Mouse (Mus musculus): ENCODE data around the gene Hoxd11. TPM values are rescaled to one million over a fixed set of nuclear protein-coding genes. Genes with fewer than 3 reads are reported as not detected.

The Hoxd11 gene
- polyA plus RNA-seq, 2 experiments, result 21.4 to 40.0 TPM

- ATAC-seq (ENCODE audit: low FRiP score, low read depth), result no peak
- Histone ChIP-seq H3K36me3 (ENCODE audit: control insufficient read depth, insufficient read depth, low read length) (no peaks in the 10 kb centered on the region), H3K4me3 (replicated peaks; ENCODE audit: low read length) (no peak overlapping the region), H3K9me3 (ENCODE audit: control insufficient read depth, low read length) (no peaks in the 10 kb centered on the region), H3K4me1 (ENCODE audit: control insufficient read depth, insufficient read depth, low read length) (0 out of 2 replicates have a peak, but pooled peaks cover 2% of the 10 kb centered on the region), H3K27me3 (ENCODE audit: control insufficient read depth, insufficient read depth, low read length) (peaks cover 95% of the 10 kb centered on the region), H3K27ac (replicated peaks; ENCODE audit: low read depth, low read length) (no peak overlapping the region), H3K4me2 (replicated peaks; ENCODE audit: low read depth, low read length, severe bottlenecking) (no peak overlapping the region), H3K9ac (ENCODE audit: low read depth, low read length, severe bottlenecking) (no peak overlapping the region)
- 15% methylated on average over 6 of the region's 6 CpGs for WGBS
- no peak for DNase-seq (ENCODE audit: low spot score)
- TF ChIP-seq POLR2A (IDR thresholded peaks at IDR 0.05; ENCODE audit: borderline replicate concordance, extremely low read depth, insufficient read depth, insufficient read length), result no peak
Measured at GRCm38 (mm10) chr2:74721882-74722281, 42.5 kb downstream of the Hoxd11 start.

- no peak overlapping the region for H3K9ac ChIP-seq (ENCODE audit: low read depth, low read length, severe bottlenecking)
- H3K4me2 ChIP-seq (replicated peaks; ENCODE audit: low read depth, low read length, severe bottlenecking), result no peak overlapping the region
- no peaks in the 10 kb centered on the region for H3K9me3 ChIP-seq (ENCODE audit: control insufficient read depth, low read length)
- ATAC-seq (ENCODE audit: low FRiP score, low read depth) (no peak), DNase-seq (ENCODE audit: low spot score) (no peak)
- 22% methylated on average over 8 of the region's 8 CpGs for WGBS
- H3K4me3 ChIP-seq (replicated peaks; ENCODE audit: low read length), result no peak overlapping the region
- H3K4me1 ChIP-seq (ENCODE audit: control insufficient read depth, insufficient read depth, low read length), result peaks cover 11% of the 10 kb centered on the region
- H3K27ac ChIP-seq (replicated peaks; ENCODE audit: low read depth, low read length), result no peak overlapping the region
- no peak for TF ChIP-seq POLR2A (IDR thresholded peaks at IDR 0.05; ENCODE audit: borderline replicate concordance, extremely low read depth, insufficient read depth, insufficient read length)
- H3K27me3 ChIP-seq (ENCODE audit: control insufficient read depth, insufficient read depth, low read length), result peaks cover 95% of the 10 kb centered on the region
- no peaks in the 10 kb centered on the region for H3K36me3 ChIP-seq (ENCODE audit: control insufficient read depth, insufficient read depth, low read length)
Measured at GRCm38 (mm10) chr2:74722949-74723348, 43.6 kb downstream of the Hoxd11 start.

DNA sequence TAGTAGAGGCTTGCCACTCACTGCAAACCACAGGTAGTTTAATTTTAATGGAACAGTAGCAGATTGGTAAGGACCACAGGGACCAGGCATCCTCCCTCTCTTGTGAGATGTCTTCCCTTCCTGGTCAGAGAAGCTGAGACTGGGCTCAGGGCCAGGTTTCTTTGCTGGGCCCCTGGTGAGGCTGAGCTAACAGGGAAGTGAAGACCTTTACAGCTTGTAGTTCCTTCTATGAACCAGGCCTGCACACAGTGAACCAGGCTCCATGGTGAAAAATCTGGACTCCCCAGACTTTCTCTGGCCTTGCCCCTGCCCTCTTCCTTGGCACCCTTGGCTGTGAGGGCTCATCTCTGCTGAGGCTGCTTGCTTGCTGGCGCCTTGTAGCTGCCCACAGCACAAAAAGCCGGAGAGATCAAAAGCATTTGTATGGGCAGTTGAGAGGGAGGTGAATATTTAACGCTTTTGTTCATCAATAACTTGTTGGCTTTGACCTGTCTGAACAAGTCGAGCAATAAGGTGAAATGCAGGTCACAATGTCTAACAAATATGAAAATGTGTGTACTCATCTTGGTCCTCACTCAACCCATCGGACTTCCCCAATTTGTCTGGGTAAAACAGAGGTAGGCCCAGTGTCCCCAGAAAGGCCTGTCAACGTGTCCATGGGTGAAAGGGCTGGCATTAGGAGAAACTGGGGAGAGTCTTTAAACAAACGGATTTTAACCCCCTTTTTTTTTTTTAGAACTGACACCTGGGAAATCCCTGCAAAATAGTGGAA lies 45.1 kb downstream of the Hoxd11 start:
- Histone ChIP-seq H3K4me3 (replicated peaks; ENCODE audit: low read length) (no peak overlapping the region), H3K27ac (replicated peaks; ENCODE audit: low read depth, low read length) (no peak overlapping the region), H3K9me3 (ENCODE audit: control insufficient read depth, low read length) (no peaks in the 10 kb centered on the region), H3K27me3 (ENCODE audit: control insufficient read depth, insufficient read depth, low read length) (peaks cover 98% of the 10 kb centered on the region), H3K4me2 (replicated peaks; ENCODE audit: low read depth, low read length, severe bottlenecking) (no peak overlapping the region), H3K36me3 (ENCODE audit: control insufficient read depth, insufficient read depth, low read length) (no peaks in the 10 kb centered on the region), H3K4me1 (ENCODE audit: control insufficient read depth, insufficient read depth, low read length) (peaks cover 11% of the 10 kb centered on the region), H3K9ac (ENCODE audit: low read depth, low read length, severe bottlenecking) (no peak overlapping the region)
- TF ChIP-seq POLR2A (IDR thresholded peaks at IDR 0.05; ENCODE audit: borderline replicate concordance, extremely low read depth, insufficient read depth, insufficient read length), result no peak
- no peak for DNase-seq (ENCODE audit: low spot score)
- ATAC-seq (ENCODE audit: low FRiP score, low read depth), result no peak
- WGBS, result 53% methylated on average over 7 of the region's 7 CpGs

DNA sequence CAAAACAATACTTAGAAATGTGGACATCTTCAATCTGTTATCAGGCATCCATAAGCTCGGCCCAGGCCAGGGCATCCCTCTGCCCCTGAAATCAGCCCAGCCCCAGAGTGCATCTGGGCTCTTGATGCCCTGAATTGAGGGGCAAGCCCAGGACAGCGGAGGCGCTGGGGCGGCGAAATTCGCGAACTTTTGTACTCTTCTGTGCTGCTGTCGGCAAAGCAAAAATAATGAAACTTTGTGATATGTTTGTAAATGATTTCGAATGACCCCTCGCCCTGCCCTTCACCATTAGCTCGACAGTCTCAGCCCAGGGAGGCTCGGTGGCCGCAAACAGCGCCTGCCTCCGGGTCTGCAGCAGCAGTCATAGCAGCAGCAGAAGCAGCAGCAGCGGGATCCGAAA lies 45.8 kb downstream of the Hoxd11 start:
- 31% methylated on average over 17 of the region's 17 CpGs for WGBS
- Histone ChIP-seq H3K4me1 (ENCODE audit: control insufficient read depth, insufficient read depth, low read length) (peaks cover 11% of the 10 kb centered on the region), H3K27ac (replicated peaks; ENCODE audit: low read depth, low read length) (no peak overlapping the region), H3K9ac (ENCODE audit: low read depth, low read length, severe bottlenecking) (no peak overlapping the region), H3K36me3 (ENCODE audit: control insufficient read depth, insufficient read depth, low read length) (no peaks in the 10 kb centered on the region), H3K9me3 (ENCODE audit: control insufficient read depth, low read length) (no peaks in the 10 kb centered on the region), H3K27me3 (ENCODE audit: control insufficient read depth, insufficient read depth, low read length) (peaks cover 98% of the 10 kb centered on the region), H3K4me3 (replicated peaks; ENCODE audit: low read length) (no peak overlapping the region), H3K4me2 (replicated peaks; ENCODE audit: low read depth, low read length, severe bottlenecking) (no peak overlapping the region)
- TF ChIP-seq POLR2A (IDR thresholded peaks at IDR 0.05; ENCODE audit: borderline replicate concordance, extremely low read depth, insufficient read depth, insufficient read length), result no peak
- ATAC-seq (ENCODE audit: low FRiP score, low read depth), result no peak
- no peak for DNase-seq (ENCODE audit: low spot score)

DNA sequence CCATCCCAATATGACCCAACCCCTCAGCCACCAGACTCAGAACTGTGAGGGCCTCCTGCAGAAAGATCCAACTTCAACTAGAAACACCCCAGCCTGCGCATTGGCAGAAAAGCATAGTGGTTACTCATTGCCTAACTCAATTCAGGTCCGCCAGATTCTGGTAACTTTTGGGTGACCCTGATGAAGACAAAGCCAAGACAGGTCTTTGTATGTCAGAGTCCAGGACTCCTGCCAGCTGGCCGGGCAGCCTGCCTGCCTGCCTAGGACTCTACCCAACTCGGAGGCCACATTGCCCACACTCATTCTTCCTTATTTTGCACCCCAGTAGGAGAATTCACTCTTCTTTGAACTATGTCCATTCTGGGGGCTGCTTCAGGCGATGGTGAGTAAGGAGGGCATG lies 47.2 kb downstream of the Hoxd11 start, which contains the start of gene Gm28230:
Gm28230 (plus strand) TSS at position 178 of the 400 bp plus-strand sequence.
- Histone ChIP-seq H3K4me1 (ENCODE audit: control insufficient read depth, insufficient read depth, low read length) (peaks cover 11% of the 10 kb centered on the region), H3K27ac (replicated peaks; ENCODE audit: low read depth, low read length) (no peak within 1 kb of the TSS), H3K9ac (ENCODE audit: low read depth, low read length, severe bottlenecking) (peak within 1 kb of the TSS; percentile 28; the same call in 1 of the 2 replicates), H3K27me3 (ENCODE audit: control insufficient read depth, insufficient read depth, low read length) (peaks cover 98% of the 10 kb centered on the region), H3K4me2 (replicated peaks; ENCODE audit: low read depth, low read length, severe bottlenecking) (peak within 1 kb of the TSS; percentile 55), H3K4me3 (replicated peaks; ENCODE audit: low read length) (peak within 1 kb of the TSS; percentile 34), H3K9me3 (ENCODE audit: control insufficient read depth, low read length) (no peaks in the 10 kb centered on the region), H3K36me3 (ENCODE audit: control insufficient read depth, insufficient read depth, low read length) (no peaks in the 10 kb centered on the region)
- no peak for TF ChIP-seq POLR2A (IDR thresholded peaks at IDR 0.05; ENCODE audit: borderline replicate concordance, extremely low read depth, insufficient read depth, insufficient read length)
- 45% methylated on average over 5 of the region's 5 CpGs for WGBS
- ATAC-seq (ENCODE audit: low FRiP score, low read depth) (no peak), DNase-seq (ENCODE audit: low spot score) (no peak)
